Mouse (Mus musculus) embryonic facial prominence, embryonic 15.5 days (tissue): ENCODE measurements around the gene Anxa6. TPM values are rescaled to one million over a fixed set of nuclear protein-coding genes. Genes with fewer than 3 reads are reported as not detected.

ENCODE experiments used
- ATAC-seq: fragments of 200-750 bp; cut with Nextera tagmentation; 2 replicates; pipeline ENCODE4 v1.8.0; 2017; ENCODE audit warnings: low read depth, moderate TSS enrichment; ENCODE audit not compliant: insufficient number of reproducible peaks, low FRiP score, low TSS enrichment
- H3K27ac ChIP-seq: fragments of 300-500 bp; sonication (generic); replicated peaks from 2 replicates; pipeline ENCODE4 v1.5.1; 2015; ENCODE audit warnings: mild to moderate bottlenecking, inconsistent platforms
- H3K27me3 ChIP-seq: fragments of 300-500 bp; sonication (generic); 2 replicates; pipeline ENCODE4 v1.6.1; 2015; ENCODE audit warnings: inconsistent platforms
- H3K36me3 ChIP-seq: fragments of 300-500 bp; sonication (generic); 2 replicates; pipeline ENCODE4 v1.6.1; 2015; ENCODE audit warnings: mild to moderate bottlenecking, inconsistent platforms
- H3K4me1 ChIP-seq: fragments of 300-500 bp; sonication (generic); 2 replicates; pipeline ENCODE4 v1.6.1; 2015; ENCODE audit warnings: inconsistent platforms
- H3K4me2 ChIP-seq: fragments of 300-500 bp; sonication (generic); replicated peaks from 2 replicates; pipeline ENCODE4 v1.6.1; 2015; ENCODE audit warnings: mild to moderate bottlenecking, inconsistent platforms
- H3K4me3 ChIP-seq: fragments of 300-500 bp; sonication (generic); replicated peaks from 2 replicates; pipeline ENCODE4 v1.5.1; 2015; ENCODE audit warnings: mild to moderate bottlenecking, inconsistent platforms
- H3K9ac ChIP-seq: fragments of 300-500 bp; sonication (generic); 2 replicates; pipeline ENCODE4 v1.6.1; 2015; ENCODE audit warnings: inconsistent platforms
- H3K9me3 ChIP-seq: fragments of 300-500 bp; sonication (generic); replicated peaks from 2 replicates; pipeline ENCODE4 v1.6.1; 2016; ENCODE audit warnings: inconsistent platforms
- WGBS: fragments of 180-500 bp; shearing (Covaris S2); methylation state at CpG from one replicate; pipeline ENCODE4 v1.1.7; 2015; 5-methylcytosine and 5-hydroxymethylcytosine counted together
- polyA plus RNA-seq: library from polyadenylated mRNA; unstranded; fragments of >200 nt; fragmentation: Nextera tagmentation; extraction: Ambion mirVana; gene quantifications from 2 replicates; pipeline ENCODE4 v1.2.1, GENCODE M21; 2015

Anxa6 gene
- polyA plus RNA-seq, 1 experiment from 2014 or later = 355 TPM

GRCm38 (mm10) chr11:54929290-54929689, 104.0 kb downstream of the Anxa6 start:
- Histone ChIP-seq H3K27me3 (no peaks in the 10 kb centered on the region), H3K36me3 (peaks cover 92% of the 10 kb centered on the region), H3K9ac (no peak overlapping the region), H3K4me2 (no peak overlapping the region), H3K9me3 (no peaks in the 10 kb centered on the region), H3K27ac (no peak overlapping the region), H3K4me1 (no peaks in the 10 kb centered on the region), H3K4me3 (no peak overlapping the region)
- WGBS = 90% methylated on average over 6 of the region's 6 CpGs
- no peak for ATAC-seq

Other genes with a start within 250 kb of the Anxa6 start
- gene Cdc42se2, start 245.8 kb downstream of the Anxa6 start, polyA plus RNA-seq = 67.7 and 68.7 TPM in 2 replicates
- gene Lyrm7, start 172.5 kb downstream of the Anxa6 start, polyA plus RNA-seq = 8.3 and 10.9 TPM in 2 replicates
- 512 and 526 TPM in 2 replicates for gene Hint1, start 167.1 kb downstream of the Anxa6 start, polyA plus RNA-seq
- 285 and 293 TPM in 2 replicates for gene Gpx3, start 131.0 kb downstream of the Anxa6 start, polyA plus RNA-seq
- gene Tnip1, start 70.5 kb downstream of the Anxa6 start, polyA plus RNA-seq = 23.0 and 24.5 TPM in 2 replicates
- gene Ccdc69, start 44.7 kb upstream of the Anxa6 start, polyA plus RNA-seq = 1.8 and 2.4 TPM in 2 replicates
- gene Gm2a, start 64.7 kb upstream of the Anxa6 start, polyA plus RNA-seq = 29.2 and 31.8 TPM in 2 replicates
- gene Slc36a3, start 118.3 kb upstream of the Anxa6 start, polyA plus RNA-seq = not detected in 2 replicates
- 3.7 and 4.0 TPM in 2 replicates for gene Slc36a2, start 151.6 kb upstream of the Anxa6 start, polyA plus RNA-seq
- gene Slc36a1, start 170.9 kb upstream of the Anxa6 start, polyA plus RNA-seq = 2.0 and 2.8 TPM in 2 replicates